Mouse (Mus musculus): Measurements from ENCODE around the gene Itpr3.

GRCm38 (mm10) chr17:27152976-27153723, 96.0 kb downstream of the Itpr3 start:
- TF ChIP-seq POLR2A (IDR thresholded peaks at IDR 0.05; ENCODE audit: insufficient read depth, low read length) (no peak), CTCF (IDR thresholded peaks at IDR 0.05; ENCODE audit: low read depth, low read length) (no peak), EP300 (IDR thresholded peaks at IDR 0.05; ENCODE audit: insufficient read depth, low read depth, low read length) (no peak)

Data from ES-Bruce4 (cell line).